Mouse (Mus musculus) heart, embryonic 15.5 days (tissue): ENCODE data around the gene Dars. TPM values are rescaled to one million over a fixed set of nuclear protein-coding genes. Genes with fewer than 3 reads are reported as not detected.

Experiments
- ATAC-seq: fragments of 200-750 bp; cut with Nextera tagmentation; replicated peaks from 2 replicates; pipeline ENCODE4 v1.8.0; 2017; ENCODE audit warnings: low read depth, moderate TSS enrichment; ENCODE audit not compliant: insufficient number of reproducible peaks, insufficient read depth, low FRiP score
- H3K27ac ChIP-seq: fragments of 300-500 bp; sonication (generic); 2 replicates; pipeline ENCODE4 v1.5.1; 2015; ENCODE audit warnings: mild to moderate bottlenecking, inconsistent platforms
- H3K27me3 ChIP-seq: fragments of 300-500 bp; sonication (generic); 2 replicates; pipeline ENCODE4 v1.6.1; 2015; ENCODE audit warnings: inconsistent platforms
- H3K36me3 ChIP-seq: fragments of 300-500 bp; sonication (generic); 2 replicates; pipeline ENCODE4 v1.6.1; 2015; ENCODE audit warnings: mild to moderate bottlenecking, inconsistent platforms
- H3K4me1 ChIP-seq: fragments of 300-500 bp; sonication (generic); replicated peaks from 2 replicates; pipeline ENCODE4 v1.6.1; 2015; ENCODE audit warnings: inconsistent platforms
- H3K4me2 ChIP-seq: fragments of 300-500 bp; sonication (generic); 2 replicates; pipeline ENCODE4 v1.6.1; 2015; ENCODE audit warnings: inconsistent platforms, mild to moderate bottlenecking, moderate library complexity
- H3K4me3 ChIP-seq: fragments of 300-500 bp; sonication (generic); 2 replicates; pipeline ENCODE4 v1.5.1; 2015; ENCODE audit warnings: mild to moderate bottlenecking, inconsistent platforms
- H3K9ac ChIP-seq: fragments of 300-500 bp; sonication (generic); 2 replicates; pipeline ENCODE4 v1.6.1; 2015; ENCODE audit warnings: mild to moderate bottlenecking, inconsistent platforms
- H3K9me3 ChIP-seq: fragments of 300-500 bp; sonication (generic); replicated peaks from 2 replicates; pipeline ENCODE4 v1.6.1; 2016; ENCODE audit warnings: inconsistent platforms
- WGBS: fragments of 180-500 bp; shearing (Covaris S2); methylation state at CpG from one replicate; pipeline ENCODE4 v1.1.7; 2015; ENCODE audit warnings: mixed read lengths; 5-methylcytosine and 5-hydroxymethylcytosine counted together
- polyA plus RNA-seq: library from polyadenylated mRNA; unstranded; fragments of >200 nt; fragmentation: Nextera tagmentation; extraction: Ambion mirVana; gene quantifications from 2 replicates; pipeline ENCODE4 v1.2.1, GENCODE M21; 2015

Gene Dars
- polyA plus RNA-seq, 1 experiment from 2014 or later: 96.1 TPM

GRCm38 (mm10) chr1:128411141-128411540 is 6.0 kb downstream of the Dars start:
- no peak for ATAC-seq
- Histone ChIP-seq H3K4me1 (0 out of 2 replicates have a peak, but pooled peaks cover 2% of the 10 kb centered on the region), H3K27ac (no peak overlapping the region), H3K27me3 (no peaks in the 10 kb centered on the region), H3K4me2 (no peak overlapping the region), H3K36me3 (peaks cover 15% of the 10 kb centered on the region; the same call in 1 of the 2 replicates), H3K9ac (no peak overlapping the region), H3K9me3 (no peaks in the 10 kb centered on the region), H3K4me3 (no peak overlapping the region)
- WGBS: 94% methylated on average over 5 of the region's 5 CpGs

- no peaks in the 10 kb centered on the region for H3K9me3 ChIP-seq
- no peak overlapping the region for H3K9ac ChIP-seq
- H3K27ac ChIP-seq: no peak overlapping the region
- no peak for ATAC-seq
- H3K36me3 ChIP-seq: peaks cover 16% of the 10 kb centered on the region
- H3K27me3 ChIP-seq: no peaks in the 10 kb centered on the region
- no peak overlapping the region for H3K4me3 ChIP-seq
- 49% methylated on average over 1 of the region's 1 CpGs for WGBS
- no peaks in the 10 kb centered on the region for H3K4me1 ChIP-seq
- no peak overlapping the region for H3K4me2 ChIP-seq
These were observed 10.3 kb downstream of the Dars start for GRCm38 (mm10) chr1:128406846-128407245.

GRCm38 (mm10) chr1:128405675-128406074 is 11.5 kb downstream of the Dars start:
- ATAC-seq: no peak
- Histone ChIP-seq H3K36me3 (peaks cover 23% of the 10 kb centered on the region), H3K4me2 (no peak overlapping the region), H3K27me3 (no peaks in the 10 kb centered on the region), H3K9me3 (no peaks in the 10 kb centered on the region), H3K27ac (no peak overlapping the region), H3K9ac (no peak overlapping the region), H3K4me3 (no peak overlapping the region), H3K4me1 (no peaks in the 10 kb centered on the region)
- WGBS: 49% methylated on average over 1 of the region's 1 CpGs

GRCm38 (mm10) chr1:128405041-128405481 is 12.1 kb downstream of the Dars start:
- 62% methylated on average over 2 of the region's 2 CpGs for WGBS
- H3K27me3 ChIP-seq: no peaks in the 10 kb centered on the region
- H3K9ac ChIP-seq: no peak overlapping the region
- ATAC-seq: no peak
- no peaks in the 10 kb centered on the region for H3K4me1 ChIP-seq
- H3K9me3 ChIP-seq: no peaks in the 10 kb centered on the region
- peak overlapping the region; percentile 8; the same call in 1 of the 2 replicates for H3K27ac ChIP-seq
- peaks cover 23% of the 10 kb centered on the region for H3K36me3 ChIP-seq
- H3K4me3 ChIP-seq: no peak overlapping the region
- H3K4me2 ChIP-seq: no peak overlapping the region

GRCm38 (mm10) chr1:128400926-128401325 is 16.2 kb downstream of the Dars start:
- H3K9ac ChIP-seq: no peak overlapping the region
- H3K27ac ChIP-seq: no peak overlapping the region
- no peaks in the 10 kb centered on the region for H3K27me3 ChIP-seq
- no peaks in the 10 kb centered on the region for H3K9me3 ChIP-seq
- H3K4me1 ChIP-seq: no peaks in the 10 kb centered on the region
- no peak overlapping the region for H3K4me3 ChIP-seq
- ATAC-seq: no peak
- 84% methylated on average over 2 of the region's 2 CpGs for WGBS
- peaks cover 36% of the 10 kb centered on the region for H3K36me3 ChIP-seq
- no peak overlapping the region for H3K4me2 ChIP-seq

- WGBS: 83% methylated on average over 5 of the region's 5 CpGs
- no peak overlapping the region for H3K4me2 ChIP-seq
- no peak overlapping the region for H3K4me3 ChIP-seq
- ATAC-seq: no peak
- H3K27ac ChIP-seq: no peak overlapping the region
- peaks cover 36% of the 10 kb centered on the region for H3K36me3 ChIP-seq
- no peak overlapping the region for H3K9ac ChIP-seq
- H3K4me1 ChIP-seq: no peaks in the 10 kb centered on the region
- H3K9me3 ChIP-seq: no peaks in the 10 kb centered on the region
- no peaks in the 10 kb centered on the region for H3K27me3 ChIP-seq
These were observed 16.9 kb downstream of the Dars start for GRCm38 (mm10) chr1:128399941-128400915.

- Histone ChIP-seq H3K9ac (no peak overlapping the region), H3K36me3 (peaks cover 32% of the 10 kb centered on the region), H3K27me3 (no peaks in the 10 kb centered on the region), H3K4me1 (no peaks in the 10 kb centered on the region), H3K27ac (no peak overlapping the region), H3K4me2 (no peak overlapping the region), H3K4me3 (no peak overlapping the region), H3K9me3 (no peaks in the 10 kb centered on the region)
- no peak for ATAC-seq
- WGBS: 91% methylated on average over 5 of the region's 5 CpGs
These were observed 18.3 kb downstream of the Dars start for GRCm38 (mm10) chr1:128398738-128399445.

GRCm38 (mm10) chr1:128394657-128395056 is 22.5 kb downstream of the Dars start:
- no peak overlapping the region for H3K4me2 ChIP-seq
- peaks cover 35% of the 10 kb centered on the region for H3K36me3 ChIP-seq
- 87% methylated on average over 3 of the region's 3 CpGs for WGBS
- H3K27me3 ChIP-seq: no peaks in the 10 kb centered on the region
- no peak overlapping the region for H3K9ac ChIP-seq
- no peak for ATAC-seq
- no peaks in the 10 kb centered on the region for H3K9me3 ChIP-seq
- H3K4me3 ChIP-seq: no peak overlapping the region
- no peaks in the 10 kb centered on the region for H3K4me1 ChIP-seq
- H3K27ac ChIP-seq: no peak overlapping the region

GRCm38 (mm10) chr1:128392382-128392781 is 24.8 kb downstream of the Dars start:
- Histone ChIP-seq H3K4me3 (no peak overlapping the region), H3K9ac (no peak overlapping the region), H3K36me3 (peaks cover 32% of the 10 kb centered on the region), H3K9me3 (no peaks in the 10 kb centered on the region), H3K27ac (no peak overlapping the region), H3K27me3 (no peaks in the 10 kb centered on the region), H3K4me1 (no peaks in the 10 kb centered on the region), H3K4me2 (no peak overlapping the region)
- ATAC-seq: no peak
- WGBS: 86% methylated on average over 2 of the region's 2 CpGs

- Histone ChIP-seq H3K36me3 (peaks cover 30% of the 10 kb centered on the region), H3K27ac (no peak overlapping the region)
- 90% methylated on average over 7 of the region's 7 CpGs for WGBS
These were observed 30.7 kb downstream of the Dars start for GRCm38 (mm10) chr1:128386487-128386886.

GRCm38 (mm10) chr1:128376841-128377240 is 40.3 kb downstream of the Dars start:
- Histone ChIP-seq H3K9ac (no peak overlapping the region), H3K36me3 (peaks cover 25% of the 10 kb centered on the region)

More at GRCm38 (mm10) chr1:128386487-128386886, 30.7 kb downstream of the Dars start:
- no peak overlapping the region for H3K4me2 ChIP-seq
- no peaks in the 10 kb centered on the region for H3K9me3 ChIP-seq
- no peak overlapping the region for H3K4me3 ChIP-seq
- H3K4me1 ChIP-seq: no peaks in the 10 kb centered on the region
- no peak overlapping the region for H3K9ac ChIP-seq
- no peak for ATAC-seq
- H3K27me3 ChIP-seq: no peaks in the 10 kb centered on the region

More at GRCm38 (mm10) chr1:128376841-128377240, 40.3 kb downstream of the Dars start:
- no peak for ATAC-seq
- Histone ChIP-seq H3K27ac (no peak overlapping the region), H3K4me3 (no peak overlapping the region), H3K4me2 (no peak overlapping the region), H3K9me3 (no peaks in the 10 kb centered on the region), H3K27me3 (no peaks in the 10 kb centered on the region), H3K4me1 (no peaks in the 10 kb centered on the region)
- WGBS: 96% methylated on average over 4 of the region's 4 CpGs
